Mouse (Mus musculus) layer of hippocampus, adult 8-10 months (tissue): ENCODE results near the gene Orm3. TPM values are rescaled to one million over a fixed set of nuclear protein-coding genes. Genes with fewer than 3 reads are reported as not detected.

Experiments
- DNase-seq, 2 experiments: peaks; one replicate each; pipeline ENCODE4 v3.0.0; 2022; ENCODE audit warnings: low spot score in 2 of 2
- total RNA-seq, 4 experiments: library from RNA; stranded (reverse); gene quantifications; 2 replicates each; pipeline ENCODE4 v1.2.4; 2022

The Orm3 gene
- total RNA-seq, 4 experiments from 2014 or later: not detected

DNA sequence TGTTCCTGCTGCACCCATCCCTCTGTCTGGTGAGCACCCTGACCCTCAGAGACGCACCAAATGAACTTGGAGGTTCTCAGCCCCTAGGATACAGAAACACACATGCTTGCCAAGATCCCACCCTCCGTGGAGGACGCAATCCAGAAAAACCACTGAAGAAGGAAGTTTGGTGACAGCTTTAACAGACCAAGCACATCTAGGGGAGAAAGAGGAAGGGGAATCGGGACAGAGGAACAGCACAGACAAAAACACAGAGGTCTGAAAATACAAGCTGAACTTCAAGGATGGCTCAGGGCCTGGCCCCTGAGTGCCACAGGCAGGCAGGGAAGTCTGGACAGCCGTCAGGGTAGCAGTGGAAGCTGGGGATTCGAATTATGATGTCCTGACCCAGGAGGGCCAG is 45.7 kb downstream of the Orm3 start:
- no peak for DNase-seq

DNA sequence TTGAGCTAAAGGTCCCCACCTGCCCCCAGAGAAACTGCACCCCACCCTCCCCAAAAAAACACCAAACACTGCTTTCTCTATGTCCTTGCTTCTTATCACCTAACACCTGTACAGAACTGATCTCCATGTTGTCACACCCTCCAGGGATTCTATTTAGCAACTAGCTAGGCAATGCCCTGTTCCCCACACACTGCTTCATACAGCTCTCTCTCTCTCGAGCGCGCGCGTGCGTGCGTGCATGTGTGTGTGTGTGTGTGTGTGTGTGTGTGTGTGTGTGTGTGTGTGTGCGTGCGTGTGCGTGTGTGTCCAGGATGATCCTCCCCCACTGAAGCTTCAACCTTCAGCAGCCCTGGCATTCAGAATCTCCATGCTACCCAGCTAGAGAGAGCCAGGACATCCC is 46.1 kb downstream of the Orm3 start:
- DNase-seq: no peak

DNA sequence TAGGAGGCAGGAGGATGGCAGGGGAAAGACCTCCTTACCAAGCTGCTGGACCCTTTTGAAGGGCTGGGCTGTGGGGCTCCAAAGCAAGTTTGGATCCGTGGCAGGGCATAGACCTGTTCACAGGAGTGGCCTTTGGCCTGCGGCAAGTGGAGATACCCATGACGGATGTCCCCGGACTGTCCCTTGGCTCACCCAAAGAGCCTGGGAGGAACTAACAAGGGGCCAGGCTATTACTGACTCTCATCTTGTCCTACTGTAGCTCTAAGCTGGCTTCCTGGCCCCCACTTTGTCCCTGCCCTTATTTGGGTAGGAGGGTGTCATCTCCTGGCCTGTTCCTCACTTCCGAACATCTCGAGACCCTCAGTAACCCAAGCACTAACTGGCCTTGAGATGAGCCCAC is 46.6 kb downstream of the Orm3 start:
- no peak for DNase-seq

DNA sequence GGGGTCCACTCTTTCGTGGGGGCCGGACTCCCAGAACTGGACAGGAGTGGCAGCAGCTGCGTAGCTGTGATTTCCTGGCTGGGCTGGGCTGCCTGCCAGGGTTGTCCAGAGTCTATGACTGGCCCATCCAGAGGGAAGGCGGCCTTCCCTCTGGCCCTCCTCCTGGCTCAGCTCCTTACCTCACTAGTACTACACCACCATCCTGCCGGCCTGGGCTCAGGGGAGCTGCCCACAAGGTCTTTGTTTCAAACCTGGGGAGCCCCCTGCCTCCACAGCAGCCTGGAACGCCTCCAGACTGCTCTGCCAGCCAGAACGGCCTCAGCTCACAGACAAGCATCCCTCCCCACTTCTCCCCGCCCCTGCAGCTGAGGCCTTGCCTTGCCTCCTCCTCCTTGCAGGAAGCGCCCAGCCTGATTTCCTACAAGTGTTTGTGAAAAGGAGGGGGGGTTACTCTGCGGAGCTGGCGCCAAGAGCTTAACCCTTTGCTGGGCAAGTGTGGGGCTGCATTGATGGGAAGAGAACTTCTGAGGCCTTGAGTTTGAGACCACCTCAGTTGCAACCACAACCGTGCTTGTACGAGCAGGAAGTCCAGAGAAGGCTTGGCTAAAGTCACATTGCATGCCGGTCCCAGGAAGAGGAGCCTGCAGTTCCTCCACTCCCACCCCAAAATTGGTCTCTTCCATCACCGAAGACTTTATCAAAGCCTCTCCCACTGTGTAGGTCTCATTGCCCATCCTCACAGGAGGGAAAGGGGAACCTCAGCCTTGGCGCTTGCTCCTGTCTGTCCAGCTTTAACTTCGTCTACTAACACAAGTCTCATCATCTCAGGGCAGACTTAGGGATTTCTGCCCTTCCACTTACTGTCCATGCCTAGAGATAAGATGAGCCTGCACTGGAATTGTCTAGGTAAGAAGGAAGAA is 47.3 kb downstream of the Orm3 start, which contains the start of gene Akna:
TSS of gene Akna (minus strand) at position 315 of the 920 bp plus-strand sequence.
- peak; percentile 59 to 60 for DNase-seq

DNA sequence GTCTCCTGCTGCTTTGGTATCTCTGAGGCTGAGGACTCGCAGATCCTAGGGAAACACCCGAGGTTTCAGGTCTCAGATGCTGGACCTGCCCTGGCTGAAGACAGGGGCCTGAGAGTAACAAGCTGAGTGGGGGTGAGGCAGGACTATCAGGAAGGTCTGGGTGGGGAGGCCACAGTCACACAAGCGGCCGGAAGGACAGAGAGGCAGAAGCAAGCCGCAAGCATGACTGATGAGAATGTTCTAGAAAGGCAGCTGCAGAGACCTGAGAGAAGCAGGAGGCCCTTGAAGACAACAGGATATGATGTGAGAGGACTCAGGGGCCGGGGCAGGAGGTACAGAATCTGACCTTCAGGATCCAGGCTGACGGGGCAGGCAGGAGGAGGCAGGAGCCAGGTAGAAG is 48.2 kb downstream of the Orm3 start:
- DNase-seq: no peak

DNA sequence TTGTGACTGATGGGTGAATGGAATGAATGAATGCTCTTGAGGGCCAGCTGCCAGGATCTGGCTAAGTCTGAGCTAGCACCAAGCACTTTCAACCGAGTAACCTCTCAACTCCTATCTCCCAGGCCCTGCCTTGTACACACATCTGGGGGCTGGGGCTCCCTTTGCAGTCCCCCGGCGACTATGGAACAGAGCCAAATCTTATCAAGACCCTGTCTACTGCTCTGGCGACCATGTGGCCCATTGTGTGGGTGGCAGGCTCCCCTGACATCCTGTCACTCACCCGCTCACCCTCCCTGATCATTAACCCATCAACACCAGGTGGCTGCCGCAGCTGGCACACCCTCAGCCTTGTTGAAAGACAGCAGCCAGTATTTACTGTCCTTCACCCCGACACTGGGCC is 49.1 kb downstream of the Orm3 start:
- DNase-seq: no peak

DNA sequence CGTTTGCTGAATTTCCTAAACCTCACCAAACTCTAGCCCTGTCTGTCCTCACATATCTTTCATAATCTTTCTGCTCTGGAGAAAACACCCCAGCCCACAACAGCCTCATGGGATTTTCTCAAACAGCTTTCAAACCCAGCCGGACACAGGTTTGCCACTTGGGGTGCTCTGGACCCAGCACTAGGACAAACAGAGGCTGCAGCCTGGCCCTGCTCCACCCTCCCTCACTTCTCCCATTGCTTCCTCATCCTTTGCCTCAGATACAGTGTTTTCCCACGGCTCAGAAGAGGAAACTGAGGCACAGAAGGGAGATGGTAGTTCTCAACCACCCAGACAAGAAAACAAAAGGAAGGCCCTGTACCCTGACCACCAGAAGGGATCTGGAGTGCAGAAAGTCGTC is 49.7 kb downstream of the Orm3 start:
- no peak for DNase-seq

DNA sequence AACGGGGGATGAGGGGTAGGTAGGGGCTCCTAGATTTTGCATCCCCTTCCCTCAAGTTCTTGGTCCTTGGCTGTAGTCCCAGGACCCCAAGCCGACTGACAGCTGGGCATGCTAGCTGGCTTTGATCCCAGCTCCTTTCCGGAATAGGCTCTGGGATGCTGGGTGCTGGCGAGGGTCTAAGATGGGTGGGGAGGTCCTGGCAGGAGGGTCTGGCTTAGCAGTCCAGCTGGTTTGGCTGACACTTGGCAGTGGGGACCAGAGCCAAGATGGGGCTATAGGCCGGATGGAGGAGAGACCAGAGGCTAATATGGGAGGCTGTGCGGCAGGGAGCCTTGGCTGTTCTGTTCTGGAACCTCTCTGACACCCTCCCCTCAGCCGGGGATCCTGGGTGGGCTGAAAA is 52.3 kb downstream of the Orm3 start:
- DNase-seq: no peak

DNA sequence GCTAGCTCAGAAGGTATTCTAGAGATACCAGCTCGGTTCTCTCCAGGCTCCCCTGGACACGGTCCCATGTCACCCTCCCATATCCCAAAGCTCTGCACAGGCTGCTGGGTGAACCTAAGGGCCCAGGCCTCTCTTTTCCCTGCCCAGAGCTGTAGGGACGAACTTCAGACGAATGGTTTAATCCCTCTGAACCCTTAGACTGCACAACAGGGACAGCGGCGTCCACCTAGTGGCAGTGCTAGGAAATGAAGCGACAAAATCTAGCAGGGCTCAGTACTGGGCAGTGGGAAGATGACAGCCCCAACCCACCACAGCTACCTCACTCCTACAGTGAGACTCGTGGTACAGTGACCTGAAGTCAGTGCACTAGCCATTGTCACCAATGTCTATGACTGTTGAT is 52.7 kb downstream of the Orm3 start:
- DNase-seq: peak in 1 of 2 experiments; percentile 50

Other genes with a start within 250 kb of the Orm3 start
- not detected for gene Ambp, start 201.4 kb upstream of the Orm3 start, total RNA-seq
- gene Kif12, start 184.0 kb upstream of the Orm3 start, total RNA-seq: not detected
- 10 to 100 TPM in 1 of 4 experiments, 1 to 10 TPM in 3; 4.1 to 10.9 (median 7.8) TPM for gene Col27a1, start 142.2 kb upstream of the Orm3 start, total RNA-seq
- not detected for gene Orm1, start 11.6 kb upstream of the Orm3 start, total RNA-seq
- not detected for gene Orm2, start 6.3 kb downstream of the Orm3 start, total RNA-seq
- gene Akna, start 47.2 kb downstream of the Orm3 start, total RNA-seq: 1 to 10 TPM; 3.0 to 7.6 (median 5.2) TPM
- gene Whrn, start 139.8 kb downstream of the Orm3 start, total RNA-seq: 10 to 100 TPM; 23.8 to 32.9 (median 28.2) TPM
- gene Atp6v1g1, start 188.6 kb downstream of the Orm3 start, total RNA-seq: 100 to 1,000 TPM; 110 to 144 (median 128) TPM
- 1 to 10 TPM; 6.5 to 9.6 (median 9.0) TPM for gene Tmem268, start 202.6 kb downstream of the Orm3 start, total RNA-seq
- not detected for gene Gm11213, start 249.1 kb downstream of the Orm3 start, total RNA-seq